In genomic region chr9:29409216-29409907, GRCm38 (mm10) we compare ENCODE assay signal across 8 mouse cellular contexts.
DNase-seq lines count a peak whose midpoint lies in the region; ATAC-seq and TF ChIP-seq lines count a peak whose summit lies in the region.

No protein-coding gene starts in this region.

- dilution Hi-C loops in CH12.LX (cut with MboI; ENCODE audit: extremely low pct_ligation_motif_present, extremely low pct_unique_long_range_greater_than_20kb, low sequenced_read_pairs): no loop called here

- no peaks in the 10 kb centered on the region for H3K79me2 ChIP-seq in CH12.LX (replicated peaks; ENCODE audit: control insufficient read depth, extremely low read depth, insufficient read depth, poor library complexity, severe bottlenecking)

- H3K27ac ChIP-seq in heart, embryonic 12.5 days (ENCODE audit: poor library complexity, severe bottlenecking): no peak overlapping the region
- H3K27ac ChIP-seq in heart, embryonic 10.5 days: no peak overlapping the region
- H3K27ac ChIP-seq in CH12.LX (ENCODE audit: insufficient read depth, low read depth): no peak overlapping the region
- H3K27ac ChIP-seq in forebrain, embryonic 13.5 days: no peak overlapping the region
- H3K27ac ChIP-seq in neural tube, embryonic 12.5 days: no peak overlapping the region

- H3K4me2 ChIP-seq in heart, embryonic 12.5 days: 0 out of 2 replicates have a peak overlapping the region, but pooled peaks have one; percentile 4
- no peak overlapping the region for H3K4me2 ChIP-seq in CH12.LX (ENCODE audit: insufficient read depth, low read depth, poor library complexity, severe bottlenecking)
- peak overlapping the region; percentile 98; the same call in 1 of the 2 replicates for H3K4me2 ChIP-seq in forebrain, embryonic 13.5 days
- peak overlapping the region; percentile 94 for H3K4me2 ChIP-seq in neural tube, embryonic 12.5 days (replicated peaks)

- no peak for TF ChIP-seq EP300 in CH12.LX (IDR thresholded peaks at IDR 0.05; ENCODE audit: low read length)

- H3K9ac ChIP-seq in heart, embryonic 12.5 days: no peak overlapping the region
- H3K9ac ChIP-seq in CH12.LX (ENCODE audit: insufficient read depth, low read depth): no peak overlapping the region
- H3K9ac ChIP-seq in forebrain, embryonic 13.5 days: no peak overlapping the region
- no peak overlapping the region for H3K9ac ChIP-seq in neural tube, embryonic 12.5 days

- peaks cover 32% of the 10 kb centered on the region for H3K27me3 ChIP-seq in heart, embryonic 12.5 days (replicated peaks)
- peaks cover 38% of the 10 kb centered on the region for H3K27me3 ChIP-seq in heart, embryonic 10.5 days (ENCODE audit: insufficient read depth, poor library complexity, severe bottlenecking)
- no peaks in the 10 kb centered on the region for H3K27me3 ChIP-seq in CH12.LX (replicated peaks)
- H3K27me3 ChIP-seq in forebrain, embryonic 13.5 days: peaks cover 31% of the 10 kb centered on the region
- peaks cover 14% of the 10 kb centered on the region; the same call in 1 of the 2 replicates for H3K27me3 ChIP-seq in neural tube, embryonic 12.5 days (replicated peaks)

- ATAC-seq in heart, embryonic 12.5 days (ENCODE audit: insufficient number of reproducible peaks, low FRiP score): no peak
- ATAC-seq in forebrain, embryonic 13.5 days: no peak
- no peak for ATAC-seq in neural tube, embryonic 12.5 days (ENCODE audit: low FRiP score, low read depth)
- ATAC-seq in activated CD4-positive, CD25-positive, alpha-beta regulatory T cell, adult 4 months: no peak

- TF ChIP-seq CTCF in CH12.LX (conservative IDR thresholded peaks at IDR 0.05 in 1 of 2, IDR thresholded peaks at IDR 0.05 in 1 of 2; ENCODE audit: low read depth in 2 of 2, low read length in 2 of 2): peak; percentile 32 to 44; a peak in 2 of 4 replicates
- peak; percentile 85 for TF ChIP-seq CTCF in brain, embryonic 14.5 days (IDR thresholded peaks at IDR 0.05; ENCODE audit: borderline replicate concordance, extremely low read depth, insufficient read depth, insufficient read length)

- 0 out of 2 replicates have a peak, but pooled peaks cover 7% of the 10 kb centered on the region for H3K4me1 ChIP-seq in heart, embryonic 12.5 days (replicated peaks)
- H3K4me1 ChIP-seq in heart, embryonic 10.5 days: peaks cover 8% of the 10 kb centered on the region; the same call in 1 of the 2 replicates
- H3K4me1 ChIP-seq in CH12.LX (ENCODE audit: control insufficient read depth in 1 of 2, insufficient read depth in 2 of 2): no peaks in the 10 kb centered on the region
- H3K4me1 ChIP-seq in forebrain, embryonic 13.5 days: peaks cover 21% of the 10 kb centered on the region
- H3K4me1 ChIP-seq in neural tube, embryonic 12.5 days: peaks cover 6% of the 10 kb centered on the region

- no peaks in the 10 kb centered on the region for H3K36me3 ChIP-seq in heart, embryonic 12.5 days
- no peaks in the 10 kb centered on the region for H3K36me3 ChIP-seq in heart, embryonic 10.5 days
- no peaks in the 10 kb centered on the region for H3K36me3 ChIP-seq in CH12.LX (replicated peaks in 1 of 2; ENCODE audit: control insufficient read depth in 1 of 2, insufficient read depth in 1 of 2, low read length in 1 of 2)
- H3K36me3 ChIP-seq in forebrain, embryonic 13.5 days (ENCODE audit: poor library complexity, severe bottlenecking): no peaks in the 10 kb centered on the region
- no peaks in the 10 kb centered on the region for H3K36me3 ChIP-seq in neural tube, embryonic 12.5 days

- DNase-seq in heart, embryonic 10.5 days (ENCODE audit: low spot score): no peak
- DNase-seq in CH12.LX (ENCODE audit: extremely low read depth): peak; percentile 1
- peak; percentile 59 for DNase-seq in brain, embryonic 14.5 days (ENCODE audit: low read depth)
- DNase-seq in layer of hippocampus, postnatal 14 days (ENCODE audit: low spot score in 2 of 2): peak; percentile 46 to 50

- H3K4me3 ChIP-seq in heart, embryonic 12.5 days: no peak overlapping the region
- no peak overlapping the region for H3K4me3 ChIP-seq in heart, embryonic 10.5 days
- no peak overlapping the region for H3K4me3 ChIP-seq in CH12.LX (replicated peaks in 1 of 3; ENCODE audit: low read depth in 2 of 3, low read length in 2 of 3, poor library complexity in 1 of 3)
- H3K4me3 ChIP-seq in forebrain, embryonic 13.5 days: no peak overlapping the region
- H3K4me3 ChIP-seq in neural tube, embryonic 12.5 days: no peak overlapping the region

- H3K9me3 ChIP-seq in heart, embryonic 12.5 days (replicated peaks): no peaks in the 10 kb centered on the region
- H3K9me3 ChIP-seq in heart, embryonic 10.5 days: no peaks in the 10 kb centered on the region
- H3K9me3 ChIP-seq in CH12.LX (replicated peaks; ENCODE audit: low read length): peaks cover 70% of the 10 kb centered on the region
- H3K9me3 ChIP-seq in forebrain, embryonic 13.5 days (replicated peaks): no peaks in the 10 kb centered on the region
- no peaks in the 10 kb centered on the region for H3K9me3 ChIP-seq in neural tube, embryonic 12.5 days

- WGBS in heart, embryonic 12.5 days: 49% methylated on average over 8 of the region's 8 CpGs
- WGBS in heart, embryonic 10.5 days: 48% methylated on average over 8 of the region's 8 CpGs
- 55% methylated on average over 8 of the region's 8 CpGs for WGBS in forebrain, embryonic 13.5 days
- 59% methylated on average over 8 of the region's 8 CpGs for WGBS in neural tube, embryonic 12.5 days

- in situ Hi-C loops in CH12.LX (cut with MboI; ENCODE audit: low pct_ligation_motif_present, low pct_unique_long_range_greater_than_20kb, low sequenced_read_pairs): no loop called here

- TF ChIP-seq RAD21 in CH12.LX (IDR thresholded peaks at IDR 0.05; ENCODE audit: low read depth, low read length): no peak; the same call in none of the 2 replicates

- no peak for TF ChIP-seq POLR2A in CH12.LX (IDR thresholded peaks at IDR 0.05; ENCODE audit: low read depth, low read length)
- TF ChIP-seq POLR2A in brain, embryonic 14.5 days (IDR thresholded peaks at IDR 0.05; ENCODE audit: borderline replicate concordance, extremely low read depth, insufficient read depth, insufficient read length, poor library complexity, severe bottlenecking): no peak

TF ChIP-seq in CH12.LX, 34 proteins besides CTCF, POLR2A, EP300 and RAD21:
- TF ChIP-seq USF1 (IDR thresholded peaks at IDR 0.05; ENCODE audit: low read depth, low read length) (no peak), NRF1 (IDR thresholded peaks at IDR 0.05; ENCODE audit: low read depth, low read length) (no peak), USF2 (conservative IDR thresholded peaks at IDR 0.05; ENCODE audit: low read depth, low read length) (no peak), UBTF (IDR thresholded peaks at IDR 0.05; ENCODE audit: low read depth, low read length) (no peak)
TF ChIP-seq in CH12.LX: peak in this region for 0.
